Mouse (Mus musculus): ENCODE measurements around the gene Gm128.

GRCm38 (mm10) chr3:95203880-95204279 is 37.5 kb downstream of the Gm128 start:
- TF ChIP-seq CTCF (IDR thresholded peaks at IDR 0.05; ENCODE audit: low read depth), result no peak
- TF ChIP-seq EP300 (IDR thresholded peaks at IDR 0.05; ENCODE audit: low read depth), result no peak
